Mouse (Mus musculus) large intestine, adult 2 months (tissue): ENCODE results near the gene Gm3594. TPM values are rescaled to one million over a fixed set of nuclear protein-coding genes. Genes with fewer than 3 reads are reported as not detected.
"Not testable (repeated sequence)": the region's sequence is repeated elsewhere in the genome, so short reads cannot be mapped to it uniquely, and the experiment has no call there.

ENCODE experiments used
- DNase-seq: peaks from one replicate; pipeline ENCODE4 v3.0.0-alpha.2; 2012; ENCODE audit warnings: low read depth, low spot score
- WGBS: fragments of 180-500 bp; shearing (Covaris S2); methylation state at CpG from one replicate; pipeline ENCODE4 v1.1.7; 2018; 5-methylcytosine and 5-hydroxymethylcytosine counted together
- polyA plus RNA-seq: library from polyadenylated mRNA; depleted of rRNA; stranded (reverse); fragments of >200 nt; gene quantifications from 2 replicates; pipeline ENCODE4 v1.2.3, GENCODE M21; 2012; rRNA removed

Gene Gm3594
- not detected in 2 replicates for polyA plus RNA-seq

GRCm38 (mm10) chr14:6444511-6444910, at the start of gene Gm3594:
Gm3594 (minus strand) TSS chr14:6444611.
- WGBS: no CpG with 5 or more reads among the region's 4 CpGs
- DNase-seq: not testable (repeated sequence)

DNA sequence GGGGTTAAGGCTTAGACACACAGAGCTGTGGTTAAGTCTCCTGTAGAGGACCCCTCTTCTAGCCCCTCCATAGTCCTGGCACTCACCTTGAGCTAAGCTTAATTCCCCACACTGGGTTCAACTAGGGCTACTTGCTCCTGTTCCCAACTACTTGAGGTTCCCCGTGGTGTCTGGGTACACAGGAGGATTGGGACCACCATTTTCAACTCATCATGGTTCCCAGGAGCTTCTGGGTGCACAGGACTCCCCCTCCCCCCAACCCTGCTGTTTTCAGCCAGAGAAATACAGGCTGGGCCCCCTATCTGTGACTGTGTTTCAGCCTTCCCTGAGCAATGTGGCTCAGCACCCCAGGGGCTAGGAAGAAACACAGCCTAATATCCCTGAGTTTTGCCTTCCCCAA, 41.9 kb upstream of the Gm3594 start:
- 17% methylated on average over 1 of the region's 1 CpGs for WGBS
- DNase-seq: not testable (repeated sequence)

DNA sequence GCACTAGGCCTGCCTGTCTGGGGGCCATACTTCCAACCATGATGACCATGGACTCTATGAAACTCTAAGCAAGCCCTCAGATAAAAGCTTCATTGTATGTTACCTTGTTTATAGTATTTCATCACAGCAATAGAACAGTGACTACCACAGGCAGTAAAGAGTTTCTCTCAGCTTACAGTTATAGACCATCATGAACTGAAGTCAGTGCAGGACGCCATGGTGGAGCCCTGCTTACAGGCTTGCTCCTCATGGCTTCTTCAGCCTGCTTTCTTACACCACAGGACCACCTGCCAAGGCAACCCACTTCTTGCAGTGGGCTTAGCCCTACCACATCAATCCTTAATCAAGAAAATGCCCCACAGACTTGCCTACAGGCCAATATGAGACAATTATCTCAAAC, 41.1 kb upstream of the Gm3594 start:
- DNase-seq: not testable (repeated sequence)
- WGBS: 71% methylated on average over 1 of the region's 1 CpGs

GRCm38 (mm10) chr14:6482126-6482525, 37.7 kb upstream of the Gm3594 start:
- WGBS: 54% methylated on average over 8 of the region's 8 CpGs
- DNase-seq: not testable (repeated sequence)

DNA sequence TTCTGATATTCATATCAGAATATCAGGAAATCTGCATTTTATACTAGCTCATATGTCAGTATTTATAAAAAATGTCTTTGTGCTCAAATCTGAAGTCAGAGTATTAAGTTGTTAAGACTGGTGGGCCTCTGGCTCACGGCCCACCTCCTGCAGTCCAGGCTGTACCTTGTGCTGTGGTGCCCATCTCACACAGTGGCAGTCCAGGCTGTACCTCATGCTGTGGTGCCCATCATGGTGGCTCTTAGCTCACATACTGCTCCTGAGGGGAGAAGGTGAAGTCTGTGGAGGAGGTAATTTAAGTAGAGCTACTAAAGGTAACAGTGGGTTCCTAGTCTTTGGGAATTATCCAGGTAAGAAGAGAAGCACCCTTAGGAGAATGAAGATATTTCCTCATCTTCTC, 27.4 kb upstream of the Gm3594 start:
- WGBS: 70% methylated on average over 1 of the region's 1 CpGs
- not testable (repeated sequence) for DNase-seq

DNA sequence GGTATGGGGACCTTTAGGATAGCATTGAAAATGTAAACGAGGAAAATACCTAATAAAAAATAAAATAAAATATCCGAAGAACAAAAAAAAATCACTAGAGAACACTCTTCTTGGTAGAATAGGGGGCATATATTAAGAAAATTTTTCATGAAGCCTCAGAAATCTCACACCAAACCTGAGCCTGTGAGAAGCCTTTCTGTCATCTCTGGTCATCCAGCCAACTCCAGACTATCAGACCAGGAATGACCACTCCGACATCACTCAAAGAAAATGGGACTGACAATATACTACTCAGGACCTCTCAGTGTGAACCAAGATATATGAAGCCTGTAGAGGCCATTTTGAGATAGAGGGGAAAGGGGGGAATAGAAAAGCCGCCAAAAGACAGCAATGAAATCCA, 3.6 kb downstream of the Gm3594 start:
- not testable (repeated sequence) for DNase-seq
- WGBS: 82% methylated on average over 3 of the region's 4 CpGs

GRCm38 (mm10) chr14:6440206-6440605, 4.2 kb downstream of the Gm3594 start:
- not testable (repeated sequence) for DNase-seq
- WGBS: 72% methylated on average over 2 of the region's 5 CpGs

GRCm38 (mm10) chr14:6426766-6427165, 17.6 kb downstream of the Gm3594 start:
- 8% methylated on average over 36 of the region's 42 CpGs for WGBS
- not testable (repeated sequence) for DNase-seq

DNA sequence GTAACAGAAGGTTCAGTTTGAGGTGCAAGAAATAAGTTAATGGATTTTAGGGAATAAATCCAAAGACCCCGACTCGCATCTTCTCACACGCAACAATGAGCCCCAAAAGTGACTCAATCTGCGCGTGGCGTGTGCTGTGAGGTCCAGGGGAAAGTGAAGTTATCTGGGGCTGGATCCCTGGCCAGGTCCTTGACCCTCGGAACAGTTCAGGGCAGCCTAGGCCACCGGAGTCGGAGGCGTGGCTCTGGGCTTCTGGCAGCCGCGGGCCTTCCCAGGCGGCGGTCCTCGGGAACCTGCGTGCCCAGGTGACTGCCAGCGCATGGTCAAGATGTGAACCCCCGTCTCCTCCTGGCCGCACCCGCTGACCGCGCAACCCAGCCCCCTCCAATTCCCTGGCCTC, 18.1 kb downstream of the Gm3594 start:
- WGBS: 28% methylated on average over 22 of the region's 22 CpGs
- DNase-seq: not testable (repeated sequence)

DNA sequence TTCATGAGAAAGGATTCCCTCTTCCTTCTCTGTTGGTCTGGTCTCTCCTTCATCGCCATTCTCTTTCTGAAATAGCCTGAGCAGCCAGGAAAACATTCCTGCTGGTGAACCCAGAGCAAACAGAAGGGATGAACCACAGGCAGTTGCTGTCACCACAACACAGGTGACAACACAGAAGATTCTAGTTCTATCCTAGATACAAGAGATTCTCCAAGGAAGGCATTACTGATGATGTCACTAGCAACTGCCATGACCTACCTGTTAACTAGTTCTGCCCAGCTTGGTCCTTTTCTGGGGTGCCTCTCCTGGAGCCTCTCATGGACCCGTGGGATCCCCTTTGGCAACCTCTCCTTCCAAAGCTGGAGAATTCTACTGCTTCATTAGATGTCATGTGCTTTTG, 32.0 kb downstream of the Gm3594 start, which contains the start of gene Gm3591:
Gene Gm3591 (minus strand): TSS at position 101 of the 400 bp plus-strand sequence.
- no CpG with 5 or more reads among the region's 2 CpGs for WGBS
- not testable (repeated sequence) for DNase-seq

- DNase-seq: not testable (repeated sequence)
- 76% methylated on average over 2 of the region's 4 CpGs for WGBS
Measured at GRCm38 (mm10) chr14:6390219-6390618, 54.2 kb downstream of the Gm3594 start, which contains the start of gene Gm16440. Gm16440 (minus strand) TSS chr14:6390319.

Other genes with a start within 250 kb of the Gm3594 start
- gene Gm21560, start 225.3 kb downstream of the Gm3594 start, polyA plus RNA-seq: not detected in 2 replicates
- 1.4 TPM in 1 of 2 replicates, not detected in the other for gene Gm3411, start 157.4 kb downstream of the Gm3594 start, polyA plus RNA-seq
- not detected in 2 replicates for gene Gm21103, start 139.8 kb downstream of the Gm3594 start, polyA plus RNA-seq
- not detected in 2 replicates for gene Gm3618, start 100.9 kb downstream of the Gm3594 start, polyA plus RNA-seq
- gene Gm16440, start 54.3 kb downstream of the Gm3594 start, polyA plus RNA-seq: not detected in 2 replicates
- not detected in 2 replicates for gene Gm3591, start 32.1 kb downstream of the Gm3594 start, polyA plus RNA-seq
- not detected in 2 replicates for gene Gm8356, start 92.7 kb upstream of the Gm3594 start, polyA plus RNA-seq
- 0.22 TPM in 1 of 2 replicates, not detected in the other for gene Gm3629, start 146.0 kb upstream of the Gm3594 start, polyA plus RNA-seq
- not detected in 2 replicates for gene Gm3460, start 177.8 kb upstream of the Gm3594 start, polyA plus RNA-seq
- not detected in 2 replicates for gene Gm10251, start 239.6 kb upstream of the Gm3594 start, polyA plus RNA-seq